13 mouse cellular contexts compared by ENCODE assay signal in the genomic region with DNA sequence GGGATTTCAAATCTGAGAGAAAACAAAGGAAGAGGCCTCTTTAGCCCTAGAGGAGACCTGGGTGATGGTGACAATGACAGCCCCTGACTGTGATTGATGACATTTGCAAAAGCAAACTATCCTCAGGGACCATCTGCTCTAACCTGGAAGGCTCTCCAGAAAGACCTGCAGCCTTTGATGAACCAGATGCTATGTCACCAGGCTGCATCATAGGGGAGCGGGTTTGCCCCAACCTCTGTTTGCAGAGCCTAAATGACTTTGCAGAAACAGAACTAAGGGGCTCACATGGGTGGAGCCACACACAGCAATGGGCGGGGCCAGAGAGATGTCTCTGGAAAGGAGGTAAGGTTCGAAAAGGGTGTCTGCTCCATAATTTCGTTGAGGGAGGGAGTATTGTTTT.
DNase-seq lines count a peak whose midpoint lies in the region; ATAC-seq and TF ChIP-seq lines count a peak whose summit lies in the region.
"Had no signal": no experiment of that assay in that cellular context is flagged by ENCODE, and none has a peak within 500 bp of the region (broad histone marks: within the 10 kb centered on the region; RNA-seq: fewer than 3 reads in every experiment).

No protein-coding gene starts in this region.

- H3K4me2 ChIP-seq in intestine, embryonic 15.5 days (replicated peaks), result no peak overlapping the region
- no peak overlapping the region for H3K4me2 ChIP-seq in intestine, postnatal 0 days (replicated peaks; ENCODE audit: low read depth)
- H3K4me2 ChIP-seq: hindbrain, embryonic 15.5 days had no signal

- H3K4me3 ChIP-seq in intestine, embryonic 15.5 days (replicated peaks), result no peak overlapping the region
- no peak overlapping the region for H3K4me3 ChIP-seq in intestine, postnatal 0 days (ENCODE audit: low read depth, low read length)
- H3K4me3 ChIP-seq: hindbrain, embryonic 15.5 days had no signal

- peak; percentile 12; the same call in 1 of the 2 replicates for ATAC-seq in intestine, embryonic 15.5 days
- no peak for ATAC-seq in intestine, postnatal 0 days
- ATAC-seq in megakaryocyte-erythroid progenitor cell, adult 5-6 weeks (replicated peaks; ENCODE audit: low FRiP score, low TSS enrichment, poor library complexity, severe bottlenecking), result peak; percentile 52; the same call in 1 of the 2 replicates

- H3K9ac ChIP-seq in intestine, embryonic 15.5 days, result no peak overlapping the region
- no peak overlapping the region for H3K9ac ChIP-seq in intestine, postnatal 0 days (ENCODE audit: low read depth, low read length)
- H3K9ac ChIP-seq: hindbrain, embryonic 15.5 days had no signal

- TF ChIP-seq CTCF in intestine, postnatal 0 days (IDR thresholded peaks at IDR 0.05; ENCODE audit: low read depth), result no peak

- WGBS in intestine, embryonic 15.5 days, result 52% methylated on average over 4 of the region's 4 CpGs
- WGBS in intestine, postnatal 0 days, result 62% methylated on average over 4 of the region's 4 CpGs

- H3K27me3 ChIP-seq in intestine, embryonic 15.5 days (replicated peaks), result no peaks in the 10 kb centered on the region
- no peaks in the 10 kb centered on the region for H3K27me3 ChIP-seq in intestine, postnatal 0 days (replicated peaks; ENCODE audit: control insufficient read depth, insufficient read depth, low read length)
- H3K27me3 ChIP-seq: hindbrain, embryonic 15.5 days had no signal

- H3K36me3 ChIP-seq in intestine, embryonic 15.5 days, result no peaks in the 10 kb centered on the region
- H3K36me3 ChIP-seq in intestine, postnatal 0 days (ENCODE audit: control insufficient read depth, insufficient read depth), result no peaks in the 10 kb centered on the region
- H3K36me3 ChIP-seq: hindbrain, embryonic 15.5 days had no signal

- intact Hi-C loops in left cerebral cortex, postnatal 25 days (cut with DNase I), result loop anchor here (5.0 kb wide), 1 partner anchor 41 kb away; no protein-coding TSS in a partner anchor

- peaks cover 8% of the 10 kb centered on the region; the same call in 1 of the 2 replicates for H3K4me1 ChIP-seq in intestine, embryonic 15.5 days (replicated peaks)
- H3K4me1 ChIP-seq in intestine, postnatal 0 days (replicated peaks; ENCODE audit: control insufficient read depth, insufficient read depth, low read length), result no peaks in the 10 kb centered on the region

- peak; percentile 75 for DNase-seq in R1 (ENCODE audit: low read depth, low spot score)
- DNase-seq in embryo, embryonic 9.5 days (ENCODE audit: extremely low spot score), result peak; percentile 59
- no peak for DNase-seq in adrenal gland, adult 2 months
- DNase-seq in left cerebral cortex, postnatal 25 days (ENCODE audit: low spot score in 2 of 2), result no peak
- DNase-seq in cerebellum, postnatal 36 days, result no peak
- DNase-seq: cerebellum, postnatal 25 days; gastrocnemius, postnatal 25 days; kidney, postnatal 36 days; left cerebral cortex, postnatal 4 days had no signal

- no peak overlapping the region; the same call in 1 of the 2 replicates for H3K27ac ChIP-seq in intestine, embryonic 15.5 days
- H3K27ac ChIP-seq in intestine, postnatal 0 days (ENCODE audit: low read depth, low read length), result no peak overlapping the region
- H3K27ac ChIP-seq: hindbrain, embryonic 15.5 days had no signal

- no peaks in the 10 kb centered on the region for H3K9me3 ChIP-seq in intestine, embryonic 15.5 days
- H3K9me3 ChIP-seq in intestine, postnatal 0 days (ENCODE audit: control insufficient read depth), result no peaks in the 10 kb centered on the region
- H3K9me3 ChIP-seq: hindbrain, embryonic 15.5 days had no signal

Comparison
In these comparisons a context has a peak if more than half of its experiments do, and no peak if none do; other contexts are left out.
1. DNase-seq: peak in R1 (single experiment) and embryo, embryonic 9.5 days (single experiment); none in adrenal gland, adult 2 months (single experiment), left cerebral cortex, postnatal 25 days (0 of 2) and cerebellum, postnatal 36 days (0 of 2).